Mouse (Mus musculus) skeletal muscle tissue, adult 2 months (tissue): ENCODE data around the gene Lars2.
"Not testable (repeated sequence)": the region's sequence is repeated elsewhere in the genome, so short reads cannot be mapped to it uniquely, and the experiment has no call there.

Source experiments
- DNase-seq: peaks from one replicate; pipeline ENCODE4 v3.0.0-alpha.2; 2012; ENCODE audit warnings: low read depth, low spot score

Gene Lars2

GRCm38 (mm10) chr9:123391140-123391849 lies 24.6 kb downstream of the Lars2 start:
- DNase-seq: no peak

GRCm38 (mm10) chr9:123394856-123395255 lies 28.1 kb downstream of the Lars2 start:
- DNase-seq: no peak

- no peak for DNase-seq
These were observed 31.0 kb downstream of the Lars2 start for GRCm38 (mm10) chr9:123397701-123398100.

- no peak for DNase-seq
These were observed 35.5 kb downstream of the Lars2 start for GRCm38 (mm10) chr9:123402215-123402614.

- DNase-seq: no peak
These were observed 36.3 kb downstream of the Lars2 start for GRCm38 (mm10) chr9:123403031-123403430.

GRCm38 (mm10) chr9:123405231-123405630 lies 38.5 kb downstream of the Lars2 start:
- DNase-seq: no peak

GRCm38 (mm10) chr9:123408771-123409170 lies 42.0 kb downstream of the Lars2 start:
- peak; percentile 34 for DNase-seq

- no peak for DNase-seq
These were observed 63.1 kb downstream of the Lars2 start for GRCm38 (mm10) chr9:123429863-123430262.

GRCm38 (mm10) chr9:123430973-123431372 lies 64.2 kb downstream of the Lars2 start:
- no peak for DNase-seq

- DNase-seq: no peak
These were observed 71.5 kb downstream of the Lars2 start for GRCm38 (mm10) chr9:123438223-123438622.

GRCm38 (mm10) chr9:123440230-123441058 lies 73.7 kb downstream of the Lars2 start:
- no peak for DNase-seq

GRCm38 (mm10) chr9:123447101-123447500 lies 80.4 kb downstream of the Lars2 start:
- not testable (repeated sequence) for DNase-seq

- no peak for DNase-seq
These were observed 81.9 kb downstream of the Lars2 start for GRCm38 (mm10) chr9:123448594-123448993.

GRCm38 (mm10) chr9:123450174-123450573 lies 83.4 kb downstream of the Lars2 start:
- peak; percentile 30 for DNase-seq

GRCm38 (mm10) chr9:123451772-123452171 lies 85.0 kb downstream of the Lars2 start:
- DNase-seq: no peak

GRCm38 (mm10) chr9:123456634-123457602 lies 90.2 kb downstream of the Lars2 start:
- DNase-seq: no peak

GRCm38 (mm10) chr9:123457603-123458002 lies 90.9 kb downstream of the Lars2 start:
- DNase-seq: no peak

- no peak for DNase-seq
These were observed 100.5 kb downstream of the Lars2 start for GRCm38 (mm10) chr9:123467141-123467620.

- DNase-seq: no peak
These were observed 101.8 kb downstream of the Lars2 start for GRCm38 (mm10) chr9:123468406-123469085.

GRCm38 (mm10) chr9:123469087-123469486 lies 102.4 kb downstream of the Lars2 start:
- DNase-seq: no peak

- DNase-seq: no peak
These were observed 106.7 kb downstream of the Lars2 start for GRCm38 (mm10) chr9:123473377-123473776.
